Mouse (Mus musculus) urinary bladder, adult 18-20 months (tissue): ENCODE measurements around the gene Srrt.

Source experiments
- DNase-seq, 2 experiments: peaks; one replicate each; pipeline ENCODE4 v3.0.0; 2022; ENCODE audit warnings: low spot score in 2 of 2, mixed read lengths in 2 of 2

Gene Srrt

DNA sequence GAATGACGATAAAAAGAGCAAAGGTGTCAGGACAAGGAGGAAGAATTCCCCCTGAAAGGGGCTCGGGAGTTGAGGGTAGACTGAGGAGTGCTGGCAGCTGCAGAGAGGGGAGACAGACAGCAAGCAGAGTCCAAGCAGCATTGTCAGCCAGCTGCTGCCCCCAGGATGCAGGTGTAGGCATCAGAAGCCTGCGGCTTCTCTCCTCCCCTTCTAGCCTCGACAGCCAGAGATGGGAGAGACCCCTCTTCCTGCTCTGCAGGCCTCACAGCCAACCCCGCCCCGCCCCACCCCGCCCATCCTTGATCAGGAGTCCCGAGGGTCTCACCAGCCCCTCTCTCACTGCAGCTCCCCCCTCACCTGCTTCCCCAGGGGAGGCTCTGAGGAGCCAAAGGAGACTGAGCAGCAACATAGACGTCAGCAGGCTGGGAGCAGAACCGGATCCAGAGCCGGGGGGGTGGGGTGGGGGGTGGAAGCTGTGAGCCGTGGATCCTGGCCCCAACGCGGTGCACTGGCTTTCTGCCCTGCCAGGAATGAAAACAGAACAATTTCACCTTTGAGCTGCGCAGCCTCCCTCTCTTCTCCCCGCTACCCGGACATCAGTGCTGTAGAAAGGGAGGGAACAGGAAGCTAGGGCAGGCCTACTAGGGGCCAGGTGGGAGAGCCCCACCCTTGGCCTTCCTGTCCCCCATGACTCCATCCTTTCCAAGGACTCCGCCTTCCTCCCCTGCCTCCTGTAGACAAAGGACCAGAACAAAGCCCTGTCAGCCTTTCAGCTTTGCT is 39.2 kb downstream of the Srrt start:
- no peak for DNase-seq

DNA sequence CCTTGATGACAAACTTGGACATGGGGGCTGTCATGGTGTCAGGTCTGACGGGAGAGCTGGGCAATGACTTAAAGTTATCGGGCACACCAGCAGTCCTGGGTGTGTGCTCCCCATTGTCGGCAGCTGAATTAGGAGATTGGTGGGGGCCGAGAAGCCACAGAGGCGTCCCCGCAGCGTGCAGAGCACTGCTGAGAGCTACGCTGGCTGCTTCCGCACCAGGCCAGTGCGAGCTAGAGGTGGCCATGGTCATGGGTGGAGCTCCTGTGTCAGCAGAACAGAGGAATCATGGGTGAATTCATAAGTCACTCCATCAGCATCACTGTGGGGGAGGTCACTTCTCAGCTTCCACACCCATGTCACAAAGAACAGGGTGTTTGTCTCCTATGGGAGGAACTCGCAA is 42.7 kb downstream of the Srrt start:
- DNase-seq: no peak

DNA sequence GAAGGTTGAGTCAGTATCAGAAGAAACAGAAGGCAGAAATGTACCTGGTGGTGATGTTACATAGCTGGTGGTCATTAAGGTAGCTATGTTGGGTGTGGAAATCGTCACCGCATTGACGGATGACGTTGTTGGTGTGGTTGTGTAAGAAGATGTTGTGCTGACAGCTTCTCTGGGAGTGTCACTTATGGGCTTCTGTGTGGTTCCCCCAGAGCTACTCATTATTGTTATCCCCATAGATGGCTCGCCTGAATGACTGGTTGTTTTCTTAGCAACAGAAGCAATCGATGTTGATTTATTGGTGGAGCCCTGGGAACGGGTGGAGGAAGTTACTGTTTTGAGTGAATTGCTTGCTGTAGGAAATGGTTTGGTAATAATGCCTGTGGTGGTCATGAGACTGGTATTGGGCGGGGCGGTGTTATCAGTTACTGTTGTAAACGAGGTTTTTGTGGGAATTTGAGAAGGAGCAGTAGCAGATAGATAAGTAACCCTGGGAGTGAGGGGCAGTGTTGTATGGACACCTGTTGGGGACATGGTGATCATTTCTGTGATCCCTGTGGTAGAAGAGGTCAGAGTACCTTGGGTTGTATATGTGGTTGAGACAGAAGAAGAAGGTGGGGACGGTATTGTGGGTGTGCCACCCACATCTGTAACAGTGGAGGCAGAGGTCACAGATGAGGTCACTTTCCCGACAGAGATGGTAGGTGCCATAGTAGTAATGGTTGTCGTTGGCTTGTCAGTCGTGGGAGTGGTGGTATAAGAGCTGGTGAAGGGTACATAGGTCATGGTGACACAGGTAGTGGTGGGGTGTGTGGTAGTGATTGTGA is 43.4 kb downstream of the Srrt start:
- no peak for DNase-seq
